Mouse (Mus musculus): ENCODE data around the gene Lamb3. TPM values are rescaled to one million over a fixed set of nuclear protein-coding genes. Genes with fewer than 3 reads are reported as not detected.

The Lamb3 gene
- polyA plus RNA-seq, 1 experiment from 2014 or later: 0.59 TPM

- H3K9me3 ChIP-seq (replicated peaks): no peaks in the 10 kb centered on the region
- H3K27me3 ChIP-seq (replicated peaks): no peaks in the 10 kb centered on the region
- ATAC-seq (ENCODE audit: low FRiP score): no peak
- 87% methylated on average over 5 of the region's 5 CpGs for WGBS
- H3K4me2 ChIP-seq: no peak overlapping the region
- no peak overlapping the region for H3K9ac ChIP-seq (replicated peaks)
- no peak overlapping the region for H3K4me3 ChIP-seq (replicated peaks)
- H3K36me3 ChIP-seq: no peaks in the 10 kb centered on the region
- no peak overlapping the region for H3K27ac ChIP-seq (replicated peaks)
- H3K4me1 ChIP-seq: no peaks in the 10 kb centered on the region
Measured at GRCm38 (mm10) chr1:193230935-193231334, 23.4 kb downstream of the Lamb3 start.

GRCm38 (mm10) chr1:193232732-193233131, 25.2 kb downstream of the Lamb3 start:
- no peaks in the 10 kb centered on the region for H3K36me3 ChIP-seq
- no peaks in the 10 kb centered on the region for H3K9me3 ChIP-seq (replicated peaks)
- no peaks in the 10 kb centered on the region for H3K27me3 ChIP-seq (replicated peaks)
- no peak overlapping the region for H3K27ac ChIP-seq (replicated peaks)
- no peaks in the 10 kb centered on the region for H3K4me1 ChIP-seq
- H3K4me2 ChIP-seq: no peak overlapping the region
- no peak overlapping the region for H3K4me3 ChIP-seq (replicated peaks)
- WGBS: 87% methylated on average over 2 of the region's 2 CpGs
- no peak overlapping the region for H3K9ac ChIP-seq (replicated peaks)
- no peak for ATAC-seq (ENCODE audit: low FRiP score)

GRCm38 (mm10) chr1:193234130-193234645, 26.7 kb downstream of the Lamb3 start:
- Histone ChIP-seq H3K27me3 (replicated peaks) (no peaks in the 10 kb centered on the region), H3K9ac (replicated peaks) (no peak overlapping the region), H3K36me3 (no peaks in the 10 kb centered on the region), H3K27ac (replicated peaks) (no peak overlapping the region), H3K4me3 (replicated peaks) (no peak overlapping the region), H3K9me3 (replicated peaks) (no peaks in the 10 kb centered on the region), H3K4me2 (no peak overlapping the region), H3K4me1 (no peaks in the 10 kb centered on the region)
- WGBS: 88% methylated on average over 2 of the region's 2 CpGs
- ATAC-seq (ENCODE audit: low FRiP score): no peak

- no peak overlapping the region for H3K4me3 ChIP-seq (replicated peaks)
- no peak overlapping the region for H3K9ac ChIP-seq (replicated peaks)
- no peaks in the 10 kb centered on the region for H3K36me3 ChIP-seq
- no peaks in the 10 kb centered on the region for H3K27me3 ChIP-seq (replicated peaks)
- WGBS: 91% methylated on average over 7 of the region's 7 CpGs
- ATAC-seq (ENCODE audit: low FRiP score): no peak
- H3K4me1 ChIP-seq: no peaks in the 10 kb centered on the region
- no peak overlapping the region for H3K27ac ChIP-seq (replicated peaks)
- H3K4me2 ChIP-seq: no peak overlapping the region
- no peaks in the 10 kb centered on the region for H3K9me3 ChIP-seq (replicated peaks)
Measured at GRCm38 (mm10) chr1:193234930-193235329, 27.4 kb downstream of the Lamb3 start.

GRCm38 (mm10) chr1:193238426-193238825, 30.9 kb downstream of the Lamb3 start:
- H3K27me3 ChIP-seq (replicated peaks): no peaks in the 10 kb centered on the region
- WGBS: 53% methylated on average over 4 of the region's 4 CpGs
- H3K9me3 ChIP-seq (replicated peaks): no peaks in the 10 kb centered on the region
- H3K9ac ChIP-seq (replicated peaks): no peak overlapping the region
- H3K27ac ChIP-seq (replicated peaks): no peak overlapping the region
- ATAC-seq (ENCODE audit: low FRiP score): no peak
- H3K4me1 ChIP-seq: no peaks in the 10 kb centered on the region
- no peak overlapping the region for H3K4me2 ChIP-seq
- no peak overlapping the region for H3K4me3 ChIP-seq (replicated peaks)
- H3K36me3 ChIP-seq: no peaks in the 10 kb centered on the region

- Histone ChIP-seq H3K4me2 (no peak overlapping the region), H3K36me3 (no peaks in the 10 kb centered on the region), H3K4me1 (no peaks in the 10 kb centered on the region), H3K9ac (replicated peaks) (no peak overlapping the region), H3K4me3 (replicated peaks) (no peak overlapping the region), H3K27me3 (replicated peaks) (no peaks in the 10 kb centered on the region), H3K9me3 (replicated peaks) (no peaks in the 10 kb centered on the region), H3K27ac (replicated peaks) (no peak overlapping the region)
- ATAC-seq (ENCODE audit: low FRiP score): no peak
- 90% methylated on average over 4 of the region's 4 CpGs for WGBS
Measured at GRCm38 (mm10) chr1:193241436-193241835, 33.9 kb downstream of the Lamb3 start.

GRCm38 (mm10) chr1:193242238-193242637, 34.7 kb downstream of the Lamb3 start:
- Histone ChIP-seq H3K27me3 (replicated peaks) (no peaks in the 10 kb centered on the region), H3K9ac (replicated peaks) (no peak overlapping the region), H3K4me1 (no peaks in the 10 kb centered on the region), H3K36me3 (no peaks in the 10 kb centered on the region), H3K4me2 (no peak overlapping the region), H3K27ac (replicated peaks) (no peak overlapping the region), H3K9me3 (replicated peaks) (no peaks in the 10 kb centered on the region), H3K4me3 (replicated peaks) (no peak overlapping the region)
- no peak for ATAC-seq (ENCODE audit: low FRiP score)
- 70% methylated on average over 8 of the region's 8 CpGs for WGBS

GRCm38 (mm10) chr1:193242863-193243262, 35.4 kb downstream of the Lamb3 start:
- H3K4me2 ChIP-seq: no peak overlapping the region
- no peak overlapping the region for H3K27ac ChIP-seq (replicated peaks)
- ATAC-seq (ENCODE audit: low FRiP score): no peak
- no peaks in the 10 kb centered on the region for H3K36me3 ChIP-seq
- H3K27me3 ChIP-seq (replicated peaks): no peaks in the 10 kb centered on the region
- H3K4me1 ChIP-seq: no peaks in the 10 kb centered on the region
- WGBS: 47% methylated on average over 4 of the region's 4 CpGs
- H3K4me3 ChIP-seq (replicated peaks): no peak overlapping the region
- H3K9ac ChIP-seq (replicated peaks): no peak overlapping the region
- no peaks in the 10 kb centered on the region for H3K9me3 ChIP-seq (replicated peaks)

GRCm38 (mm10) chr1:193243571-193244193, 36.2 kb downstream of the Lamb3 start:
- ATAC-seq (ENCODE audit: low FRiP score): no peak
- 51% methylated on average over 10 of the region's 10 CpGs for WGBS

GRCm38 (mm10) chr1:193244235-193244634, 36.7 kb downstream of the Lamb3 start:
- no peak overlapping the region for H3K9ac ChIP-seq (replicated peaks)
- 88% methylated on average over 6 of the region's 6 CpGs for WGBS
- no peaks in the 10 kb centered on the region for H3K4me1 ChIP-seq
- no peaks in the 10 kb centered on the region for H3K9me3 ChIP-seq (replicated peaks)
- no peaks in the 10 kb centered on the region for H3K36me3 ChIP-seq
- no peak overlapping the region for H3K4me2 ChIP-seq
- H3K27me3 ChIP-seq (replicated peaks): no peaks in the 10 kb centered on the region
- ATAC-seq (ENCODE audit: low FRiP score): no peak
- no peak overlapping the region for H3K27ac ChIP-seq (replicated peaks)
- H3K4me3 ChIP-seq (replicated peaks): no peak overlapping the region

More at GRCm38 (mm10) chr1:193243571-193244193, 36.2 kb downstream of the Lamb3 start:
- Histone ChIP-seq H3K9me3 (replicated peaks) (no peaks in the 10 kb centered on the region), H3K27ac (replicated peaks) (no peak overlapping the region), H3K27me3 (replicated peaks) (no peaks in the 10 kb centered on the region), H3K36me3 (no peaks in the 10 kb centered on the region), H3K4me3 (replicated peaks) (no peak overlapping the region), H3K9ac (replicated peaks) (no peak overlapping the region), H3K4me1 (no peaks in the 10 kb centered on the region), H3K4me2 (no peak overlapping the region)

- Histone ChIP-seq H3K36me3 (no peaks in the 10 kb centered on the region), H3K4me2 (no peak overlapping the region), H3K9ac (replicated peaks) (no peak overlapping the region), H3K27me3 (replicated peaks) (no peaks in the 10 kb centered on the region), H3K4me1 (peaks cover 8% of the 10 kb centered on the region), H3K4me3 (replicated peaks) (no peak overlapping the region), H3K27ac (replicated peaks) (no peak overlapping the region), H3K9me3 (replicated peaks) (no peaks in the 10 kb centered on the region)
- 94% methylated on average over 2 of the region's 2 CpGs for WGBS
- no peak for ATAC-seq (ENCODE audit: low FRiP score)
Measured at GRCm38 (mm10) chr1:193250026-193250425, 42.5 kb downstream of the Lamb3 start.

GRCm38 (mm10) chr1:193251386-193251785, 43.9 kb downstream of the Lamb3 start:
- ATAC-seq (ENCODE audit: low FRiP score): no peak
- Histone ChIP-seq H3K27ac (replicated peaks) (no peak overlapping the region), H3K4me2 (no peak overlapping the region), H3K27me3 (replicated peaks) (no peaks in the 10 kb centered on the region), H3K9me3 (replicated peaks) (no peaks in the 10 kb centered on the region), H3K36me3 (no peaks in the 10 kb centered on the region), H3K4me3 (replicated peaks) (no peak overlapping the region), H3K9ac (replicated peaks) (no peak overlapping the region), H3K4me1 (peaks cover 8% of the 10 kb centered on the region)
- WGBS: 84% methylated on average over 7 of the region's 7 CpGs
